Mouse (Mus musculus): ENCODE measurements around the gene Lsm10. TPM values are rescaled to one million over a fixed set of nuclear protein-coding genes. Genes with fewer than 3 reads are reported as not detected.
"Not testable (repeated sequence)": the region's sequence is repeated elsewhere in the genome, so short reads cannot be mapped to it uniquely, and the experiment has no call there.

Lsm10 gene
- polyA plus RNA-seq, 1 experiment: 34.8 TPM

- TF ChIP-seq POLR2A (IDR thresholded peaks at IDR 0.05; ENCODE audit: borderline replicate concordance, extremely low read depth, low read depth, low read length) (no peak), CTCF (IDR thresholded peaks at IDR 0.05; ENCODE audit: insufficient read depth, low read length) (no peak)
- WGBS: 76% methylated on average over 4 of the region's 4 CpGs
- Histone ChIP-seq H3K4me1 (ENCODE audit: control insufficient read depth, insufficient read depth, low read length) (peaks cover 2% of the 10 kb centered on the region; the same call in 1 of the 2 replicates), H3K4me3 (replicated peaks; ENCODE audit: extremely low read depth, low read depth, low read length) (no peak overlapping the region)
- DNase-seq: no peak
Measured at GRCm38 (mm10) chr4:126090848-126091124, 5.6 kb upstream of the Lsm10 start.

GRCm38 (mm10) chr4:126091873-126092272 lies 4.5 kb upstream of the Lsm10 start:
- no peak for TF ChIP-seq CTCF (IDR thresholded peaks at IDR 0.05; ENCODE audit: insufficient read depth, low read length)
- no peak for TF ChIP-seq POLR2A (IDR thresholded peaks at IDR 0.05; ENCODE audit: borderline replicate concordance, extremely low read depth, low read depth, low read length)
- Histone ChIP-seq H3K4me3 (replicated peaks; ENCODE audit: extremely low read depth, low read depth, low read length) (no peak overlapping the region), H3K4me1 (ENCODE audit: control insufficient read depth, insufficient read depth, low read length) (peaks cover 1% of the 10 kb centered on the region; the same call in 1 of the 2 replicates)
- no peak for DNase-seq
- WGBS: 81% methylated on average over 8 of the region's 8 CpGs

GRCm38 (mm10) chr4:126095622-126096430 lies 597 bp upstream of the Lsm10 start:
- not testable (repeated sequence) for DNase-seq; H3K4me3 ChIP-seq (replicated peaks; ENCODE audit: extremely low read depth, low read depth, low read length); H3K4me1 ChIP-seq (ENCODE audit: control insufficient read depth, insufficient read depth, low read length)
- 48% methylated on average over 14 of the region's 14 CpGs for WGBS

- peaks cover 5% of the 10 kb centered on the region; the same call in 1 of the 2 replicates for H3K4me1 ChIP-seq (ENCODE audit: control insufficient read depth, insufficient read depth, low read length)
- no peak overlapping the region for H3K4me3 ChIP-seq (replicated peaks; ENCODE audit: extremely low read depth, low read depth, low read length)
- TF ChIP-seq CTCF (IDR thresholded peaks at IDR 0.05; ENCODE audit: insufficient read depth, low read length) (no peak), POLR2A (IDR thresholded peaks at IDR 0.05; ENCODE audit: borderline replicate concordance, extremely low read depth, low read depth, low read length) (no peak)
- no peak for DNase-seq
- 93% methylated on average over 20 of the region's 20 CpGs for WGBS
Measured at GRCm38 (mm10) chr4:126097711-126098253, 1.4 kb downstream of the Lsm10 start.

DNA sequence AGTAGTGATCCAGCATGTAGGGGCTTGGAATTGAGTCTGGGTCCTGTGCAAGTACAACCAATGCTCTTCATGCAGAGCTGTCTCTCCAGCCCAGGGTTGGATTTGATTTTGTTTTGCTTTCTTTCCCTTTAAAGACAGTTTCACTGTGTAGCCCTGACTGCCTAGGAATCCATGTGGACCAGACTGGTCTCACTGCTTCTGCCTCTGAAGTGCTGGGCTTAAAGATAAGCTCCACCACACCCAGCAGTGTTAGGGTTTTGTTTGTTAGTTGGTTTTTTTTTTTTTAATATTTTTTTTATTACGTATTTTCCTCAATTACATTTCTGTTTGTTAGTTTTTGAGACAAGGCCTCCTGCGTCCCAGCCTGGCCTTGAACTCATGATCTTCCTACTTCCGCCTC lies 2.9 kb downstream of the Lsm10 start:
- TF ChIP-seq POLR2A (IDR thresholded peaks at IDR 0.05; ENCODE audit: borderline replicate concordance, extremely low read depth, low read depth, low read length): no peak
- no peak for TF ChIP-seq CTCF (IDR thresholded peaks at IDR 0.05; ENCODE audit: insufficient read depth, low read length)
- Histone ChIP-seq H3K4me3 (replicated peaks; ENCODE audit: extremely low read depth, low read depth, low read length) (no peak overlapping the region), H3K4me1 (ENCODE audit: control insufficient read depth, insufficient read depth, low read length) (peaks cover 5% of the 10 kb centered on the region; the same call in 1 of the 2 replicates)
- no peak for DNase-seq
- 73% methylated on average over 3 of the region's 3 CpGs for WGBS

GRCm38 (mm10) chr4:126100764-126101163 lies 4.3 kb downstream of the Lsm10 start:
- WGBS: 81% methylated on average over 3 of the region's 3 CpGs
- no peak overlapping the region for H3K4me3 ChIP-seq (replicated peaks; ENCODE audit: extremely low read depth, low read depth, low read length)
- H3K4me1 ChIP-seq (ENCODE audit: control insufficient read depth, insufficient read depth, low read length): peaks cover 11% of the 10 kb centered on the region
- no peak for DNase-seq
- TF ChIP-seq CTCF (IDR thresholded peaks at IDR 0.05; ENCODE audit: insufficient read depth, low read length) (no peak), POLR2A (IDR thresholded peaks at IDR 0.05; ENCODE audit: borderline replicate concordance, extremely low read depth, low read depth, low read length) (no peak)

DNA sequence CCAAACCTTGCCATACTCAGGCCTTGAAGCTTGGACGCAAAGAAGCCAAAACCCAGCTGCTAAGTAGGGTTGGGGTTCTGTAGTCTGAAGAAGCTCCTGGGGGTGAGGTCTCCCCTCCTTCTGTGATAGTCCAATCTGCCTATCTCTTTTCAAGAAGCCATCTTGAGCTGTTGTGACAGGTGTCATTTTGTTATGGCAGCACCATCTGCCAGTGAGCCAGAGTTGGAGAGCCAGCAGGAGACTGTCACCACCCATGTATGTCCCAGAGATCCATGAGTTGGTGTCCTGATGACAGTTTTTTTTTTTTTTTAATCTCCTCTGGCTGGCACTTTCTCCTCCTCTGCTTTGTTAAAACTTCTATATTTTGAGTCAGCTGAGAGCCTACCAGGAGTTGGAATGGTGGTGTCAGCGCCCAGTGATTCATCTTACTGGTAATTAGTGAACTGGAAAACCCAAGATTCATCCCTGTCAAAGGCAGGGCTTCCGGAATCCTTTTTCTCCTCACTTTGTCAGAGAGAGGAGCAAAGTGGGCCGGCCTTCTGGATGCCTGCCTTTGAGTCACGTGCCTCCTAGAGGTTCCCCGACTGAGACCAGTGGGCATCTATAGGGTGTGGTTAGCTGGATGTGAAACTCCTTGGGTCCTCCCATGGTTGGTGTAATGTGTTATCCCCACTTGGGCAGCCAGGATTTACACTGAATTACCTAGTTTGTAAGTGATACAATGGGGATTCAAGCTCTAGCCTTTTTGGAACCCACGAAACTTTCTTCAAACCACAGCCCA lies 5.8 kb downstream of the Lsm10 start:
- TF ChIP-seq CTCF (IDR thresholded peaks at IDR 0.05; ENCODE audit: insufficient read depth, low read length) (no peak), POLR2A (IDR thresholded peaks at IDR 0.05; ENCODE audit: borderline replicate concordance, extremely low read depth, low read depth, low read length) (no peak)
- H3K4me3 ChIP-seq (replicated peaks; ENCODE audit: extremely low read depth, low read depth, low read length): no peak overlapping the region
- peak; percentile 42 for DNase-seq
- peaks cover 7% of the 10 kb centered on the region for H3K4me1 ChIP-seq (ENCODE audit: control insufficient read depth, insufficient read depth, low read length)
- 40% methylated on average over 7 of the region's 7 CpGs for WGBS

- TF ChIP-seq CTCF (IDR thresholded peaks at IDR 0.05; ENCODE audit: insufficient read depth, low read length): no peak
- TF ChIP-seq POLR2A (IDR thresholded peaks at IDR 0.05; ENCODE audit: borderline replicate concordance, extremely low read depth, low read depth, low read length): peak; percentile 71; the same call in 1 of the 2 replicates
- Histone ChIP-seq H3K4me1 (ENCODE audit: control insufficient read depth, insufficient read depth, low read length) (peaks cover 9% of the 10 kb centered on the region), H3K4me3 (replicated peaks; ENCODE audit: extremely low read depth, low read depth, low read length) (peak overlapping the region; percentile 61)
- peak; percentile 95 for DNase-seq
- WGBS: under 1% methylated on average over 15 of the region's 15 CpGs
Measured at GRCm38 (mm10) chr4:126103057-126103581, 6.7 kb downstream of the Lsm10 start.

- peak; percentile 93 for DNase-seq
- peaks cover 10% of the 10 kb centered on the region for H3K4me1 ChIP-seq (ENCODE audit: control insufficient read depth, insufficient read depth, low read length)
Measured at GRCm38 (mm10) chr4:126103590-126104068, 7.2 kb downstream of the Lsm10 start, which contains the start of gene Stk40. TSS of gene Stk40 (plus strand) at chr4:126103957.

More at GRCm38 (mm10) chr4:126103590-126104068, 7.2 kb downstream of the Lsm10 start, which contains the start of gene Stk40:
- 1% methylated on average over 33 of the region's 34 CpGs for WGBS
- TF ChIP-seq CTCF (IDR thresholded peaks at IDR 0.05; ENCODE audit: insufficient read depth, low read length) (peak; percentile 44; the same call in 1 of the 2 replicates), POLR2A (IDR thresholded peaks at IDR 0.05; ENCODE audit: borderline replicate concordance, extremely low read depth, low read depth, low read length) (peak; percentile 94)
- peak within 1 kb of the TSS; percentile 68 for H3K4me3 ChIP-seq (replicated peaks; ENCODE audit: extremely low read depth, low read depth, low read length)
